Mouse (Mus musculus) testis, adult 2 months (tissue): ENCODE results near the gene Wdr45.

ENCODE experiments used
- CTCF ChIP-seq: fragments of 200-500 bp; IDR thresholded peaks from 2 replicates; pipeline ENCODE4 v1.5.1; 2012; ENCODE audit warnings: low read depth, mild to moderate bottlenecking, inconsistent platforms, low read length, moderate library complexity; ENCODE audit not compliant: control insufficient read depth, insufficient read depth, insufficient replicate concordance
- POLR2A ChIP-seq: fragments of 200-500 bp; IDR thresholded peaks from 2 replicates; pipeline ENCODE4 v1.6.1; 2012; ENCODE audit warnings: low read depth, mild to moderate bottlenecking, inconsistent platforms, low read length, moderate library complexity; ENCODE audit not compliant: control insufficient read depth

DNA sequence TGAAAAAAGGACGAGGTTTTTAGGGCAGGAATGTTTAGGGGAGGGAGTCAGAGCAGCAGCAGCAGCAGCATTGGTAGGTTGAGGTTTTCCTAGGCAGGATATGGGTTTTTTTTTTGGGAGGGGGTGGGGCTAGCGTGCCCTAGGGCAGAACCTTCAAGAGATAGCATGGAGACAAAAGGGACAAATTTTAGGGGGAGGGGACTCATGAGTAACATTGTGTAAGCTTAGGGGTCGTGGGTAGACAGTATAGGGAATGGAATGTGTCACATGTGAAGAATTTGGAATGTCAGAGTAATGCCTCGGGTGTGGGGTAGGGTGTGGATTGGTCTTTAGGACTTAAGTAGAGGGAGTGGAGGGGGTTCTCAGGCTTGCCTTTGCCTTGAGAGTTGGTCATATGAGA, 8.6 kb downstream of the Wdr45 start:
- TF ChIP-seq POLR2A (no peak), CTCF (no peak)
